Mouse (Mus musculus) midbrain, embryonic 13.5 days (tissue): ENCODE data around the gene Mast4. TPM values are rescaled to one million over a fixed set of nuclear protein-coding genes. Genes with fewer than 3 reads are reported as not detected.

Source experiments
- ATAC-seq: fragments of 200-750 bp; cut with Nextera tagmentation; 2 replicates; pipeline ENCODE4 v1.8.0; 2017; ENCODE audit warnings: mild to moderate bottlenecking, moderate TSS enrichment, moderate library complexity
- H3K27ac ChIP-seq: fragments of 300-500 bp; sonication (generic); 2 replicates; pipeline ENCODE4 v1.5.1; 2015; ENCODE audit warnings: inconsistent platforms, mild to moderate bottlenecking, moderate library complexity
- H3K27me3 ChIP-seq: fragments of 300-500 bp; sonication (generic); 2 replicates; pipeline ENCODE4 v1.6.1; 2015; ENCODE audit warnings: mild to moderate bottlenecking, inconsistent platforms
- H3K36me3 ChIP-seq: fragments of 300-500 bp; sonication (generic); 2 replicates; pipeline ENCODE4 v1.6.1; 2015; ENCODE audit warnings: mild to moderate bottlenecking, inconsistent platforms
- H3K4me1 ChIP-seq: fragments of 300-500 bp; sonication (generic); replicated peaks from 2 replicates; pipeline ENCODE4 v1.6.1; 2015; ENCODE audit warnings: inconsistent platforms
- H3K4me2 ChIP-seq: fragments of 300-500 bp; sonication (generic); replicated peaks from 2 replicates; pipeline ENCODE4 v1.6.1; 2015; ENCODE audit warnings: moderate library complexity, mild to moderate bottlenecking, inconsistent platforms
- H3K4me3 ChIP-seq: fragments of 300-500 bp; sonication (generic); replicated peaks from 2 replicates; pipeline ENCODE4 v1.5.1; 2015; ENCODE audit warnings: mild to moderate bottlenecking, inconsistent platforms
- H3K9ac ChIP-seq: fragments of 300-500 bp; sonication (generic); replicated peaks from 2 replicates; pipeline ENCODE4 v1.6.1; 2015; ENCODE audit warnings: mild to moderate bottlenecking, inconsistent platforms
- H3K9me3 ChIP-seq: fragments of 300-500 bp; sonication (generic); 2 replicates; pipeline ENCODE4 v1.6.1; 2016; ENCODE audit warnings: mild to moderate bottlenecking, inconsistent platforms
- WGBS: fragments of 180-500 bp; shearing (Covaris S2); methylation state at CpG from one replicate; pipeline ENCODE4 v1.1.7; 2015; 5-methylcytosine and 5-hydroxymethylcytosine counted together
- polyA plus RNA-seq: library from polyadenylated mRNA; unstranded; fragments of >200 nt; fragmentation: Nextera tagmentation; extraction: Ambion mirVana; gene quantifications from 2 replicates; pipeline ENCODE4 v1.2.1, GENCODE M21; 2015

Mast4 gene
- polyA plus RNA-seq, 1 experiment from 2014 or later, result 33.4 TPM

GRCm38 (mm10) chr13:103334723-103335458 is 594 bp upstream of the Mast4 start:
- H3K27ac ChIP-seq, result no peak overlapping the region
- ATAC-seq, result peak; percentile 38; the same call in 1 of the 2 replicates
- no peaks in the 10 kb centered on the region for H3K36me3 ChIP-seq
- peak overlapping the region; percentile 71 for H3K9ac ChIP-seq
- peaks cover 46% of the 10 kb centered on the region for H3K27me3 ChIP-seq
- H3K4me2 ChIP-seq, result peak overlapping the region; percentile 96
- WGBS, result under 1% methylated on average over 32 of the region's 32 CpGs
- peak overlapping the region; percentile 75 for H3K4me3 ChIP-seq
- H3K9me3 ChIP-seq, result no peaks in the 10 kb centered on the region
- peaks cover 27% of the 10 kb centered on the region for H3K4me1 ChIP-seq

GRCm38 (mm10) chr13:103333601-103334391 is 501 bp downstream of the Mast4 start:
- Histone ChIP-seq H3K9me3 (no peaks in the 10 kb centered on the region), H3K27ac (no peak overlapping the region), H3K9ac (peak overlapping the region; percentile 71), H3K4me2 (peak overlapping the region; percentile 96), H3K4me1 (peaks cover 27% of the 10 kb centered on the region), H3K27me3 (peaks cover 46% of the 10 kb centered on the region), H3K36me3 (no peaks in the 10 kb centered on the region), H3K4me3 (peak overlapping the region; percentile 75)
- WGBS, result under 1% methylated on average over 72 of the region's 74 CpGs
- ATAC-seq, result peak; percentile 81

- H3K9me3 ChIP-seq, result no peaks in the 10 kb centered on the region
- peak overlapping the region; percentile 75 for H3K4me3 ChIP-seq
- peak overlapping the region; percentile 71 for H3K9ac ChIP-seq
- 1% methylated on average over 17 of the region's 17 CpGs for WGBS
- peak overlapping the region; percentile 96 for H3K4me2 ChIP-seq
- H3K36me3 ChIP-seq, result no peaks in the 10 kb centered on the region
- peaks cover 27% of the 10 kb centered on the region for H3K4me1 ChIP-seq
- H3K27ac ChIP-seq, result no peak overlapping the region
- H3K27me3 ChIP-seq, result peaks cover 46% of the 10 kb centered on the region
- ATAC-seq, result no peak
Measured at GRCm38 (mm10) chr13:103333153-103333552, 1.1 kb downstream of the Mast4 start.

DNA sequence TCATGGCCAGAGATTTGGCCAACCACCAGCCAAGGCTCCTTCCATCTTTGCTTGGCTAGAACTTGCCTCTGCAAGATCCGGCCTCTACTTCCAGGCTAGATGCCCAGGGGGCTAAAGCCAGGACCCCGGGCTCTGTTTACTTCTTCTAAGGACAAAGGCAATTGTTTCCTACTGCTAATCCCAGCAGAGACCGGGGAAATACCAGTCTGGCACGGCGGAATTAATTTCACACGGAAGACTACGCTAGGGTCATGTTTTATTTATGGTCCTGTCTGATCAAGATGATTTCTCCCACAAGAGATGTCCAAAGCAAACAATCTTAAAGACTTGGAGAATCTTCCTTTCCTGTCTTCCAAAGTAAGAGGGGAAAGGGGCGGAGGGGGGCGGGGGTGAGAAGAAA is 1.6 kb downstream of the Mast4 start:
- Histone ChIP-seq H3K9ac (no peak overlapping the region; the same call in 1 of the 2 replicates), H3K4me3 (peak overlapping the region; percentile 75), H3K27ac (no peak overlapping the region), H3K4me1 (peaks cover 31% of the 10 kb centered on the region), H3K27me3 (peaks cover 46% of the 10 kb centered on the region), H3K36me3 (no peaks in the 10 kb centered on the region), H3K4me2 (peak overlapping the region; percentile 96), H3K9me3 (no peaks in the 10 kb centered on the region)
- 3% methylated on average over 9 of the region's 9 CpGs for WGBS
- no peak for ATAC-seq

- H3K4me3 ChIP-seq, result no peak overlapping the region
- H3K9me3 ChIP-seq, result no peaks in the 10 kb centered on the region
- ATAC-seq, result no peak
- no peak overlapping the region for H3K9ac ChIP-seq
- H3K4me2 ChIP-seq, result no peak overlapping the region
- 68% methylated on average over 7 of the region's 7 CpGs for WGBS
- H3K27me3 ChIP-seq, result peaks cover 36% of the 10 kb centered on the region
- no peak overlapping the region for H3K27ac ChIP-seq
- no peaks in the 10 kb centered on the region for H3K36me3 ChIP-seq
- peaks cover 38% of the 10 kb centered on the region for H3K4me1 ChIP-seq
Measured at GRCm38 (mm10) chr13:103331096-103331495, 3.2 kb downstream of the Mast4 start.

DNA sequence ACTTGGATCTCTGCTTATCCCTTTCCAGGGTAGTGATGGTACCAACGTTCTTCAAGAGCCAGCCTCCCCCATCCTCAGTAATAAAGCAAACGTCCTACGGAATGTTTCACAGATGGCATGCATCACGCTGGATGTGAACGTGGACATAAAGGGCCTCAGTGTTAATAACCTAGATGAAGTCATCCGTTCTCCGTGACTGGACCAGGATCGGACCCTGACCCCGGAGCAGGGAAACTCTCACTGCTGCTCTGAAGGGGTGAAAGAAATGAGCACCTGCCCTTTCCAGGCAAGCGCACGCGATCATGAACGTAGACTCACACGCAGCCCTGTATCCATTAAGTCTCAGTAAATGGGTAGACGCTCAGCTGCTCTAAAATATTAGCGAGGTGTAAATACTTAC is 6.0 kb downstream of the Mast4 start:
- Histone ChIP-seq H3K27ac (no peak overlapping the region), H3K4me1 (peaks cover 22% of the 10 kb centered on the region), H3K36me3 (no peaks in the 10 kb centered on the region), H3K4me2 (no peak overlapping the region), H3K9ac (no peak overlapping the region), H3K9me3 (no peaks in the 10 kb centered on the region), H3K4me3 (no peak overlapping the region), H3K27me3 (peaks cover 19% of the 10 kb centered on the region)
- no peak for ATAC-seq
- WGBS, result 85% methylated on average over 16 of the region's 16 CpGs

DNA sequence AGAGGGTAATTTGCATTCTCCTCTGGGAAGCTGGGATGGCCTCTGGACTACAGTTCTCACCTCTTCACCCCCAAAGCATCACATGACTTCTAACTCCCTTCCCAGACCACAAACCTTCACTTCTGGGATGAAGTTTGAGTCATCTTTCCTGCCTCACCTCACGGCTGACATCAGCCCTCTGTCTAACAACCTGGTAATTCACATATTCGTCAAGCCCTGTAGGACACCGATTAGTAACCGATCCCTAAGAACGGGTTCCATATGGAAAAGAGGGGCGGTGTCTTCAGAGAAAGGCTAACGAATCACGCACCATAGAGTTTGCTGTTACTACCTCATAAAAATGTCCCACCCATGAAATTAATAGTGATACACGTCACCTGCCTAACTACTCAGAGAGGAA is 6.5 kb downstream of the Mast4 start:
- Histone ChIP-seq H3K4me3 (no peak overlapping the region), H3K27me3 (peaks cover 17% of the 10 kb centered on the region), H3K4me2 (no peak overlapping the region), H3K9me3 (no peaks in the 10 kb centered on the region), H3K4me1 (peaks cover 18% of the 10 kb centered on the region), H3K9ac (no peak overlapping the region), H3K36me3 (no peaks in the 10 kb centered on the region), H3K27ac (no peak overlapping the region)
- no peak for ATAC-seq
- 79% methylated on average over 9 of the region's 9 CpGs for WGBS

DNA sequence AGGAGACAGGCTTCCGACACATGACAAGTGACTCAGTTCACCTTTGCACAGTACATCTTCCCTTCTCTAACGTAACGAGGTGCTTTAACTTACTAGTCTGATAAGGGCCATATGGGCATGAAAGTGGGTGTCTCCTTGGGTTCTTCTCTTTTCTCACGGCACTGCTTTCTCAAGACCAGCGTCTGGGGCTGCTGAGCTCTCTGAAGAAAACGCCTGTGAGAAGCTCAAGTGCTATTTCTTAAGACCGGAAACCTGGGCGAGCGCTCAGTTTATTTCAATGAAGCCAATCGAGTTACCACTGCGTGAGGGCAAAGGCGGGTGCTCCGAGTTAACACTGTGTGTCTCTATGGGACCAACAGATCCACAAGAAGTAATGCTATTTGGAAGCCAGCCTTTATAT is 8.1 kb downstream of the Mast4 start:
- Histone ChIP-seq H3K4me2 (no peak overlapping the region), H3K9ac (no peak overlapping the region), H3K9me3 (no peaks in the 10 kb centered on the region), H3K4me1 (peaks cover 11% of the 10 kb centered on the region), H3K36me3 (no peaks in the 10 kb centered on the region), H3K4me3 (no peak overlapping the region), H3K27ac (no peak overlapping the region), H3K27me3 (peaks cover 3% of the 10 kb centered on the region; the same call in 1 of the 2 replicates)
- no peak for ATAC-seq
- 89% methylated on average over 13 of the region's 13 CpGs for WGBS

- Histone ChIP-seq H3K9me3 (no peaks in the 10 kb centered on the region), H3K9ac (no peak overlapping the region), H3K4me1 (peaks cover 13% of the 10 kb centered on the region; the same call in 1 of the 2 replicates), H3K4me3 (no peak overlapping the region), H3K27ac (no peak overlapping the region), H3K4me2 (no peak overlapping the region), H3K36me3 (no peaks in the 10 kb centered on the region), H3K27me3 (no peaks in the 10 kb centered on the region)
- no peak for ATAC-seq
- WGBS, result 76% methylated on average over 9 of the region's 9 CpGs
Measured at GRCm38 (mm10) chr13:103319881-103320280, 14.4 kb downstream of the Mast4 start.

DNA sequence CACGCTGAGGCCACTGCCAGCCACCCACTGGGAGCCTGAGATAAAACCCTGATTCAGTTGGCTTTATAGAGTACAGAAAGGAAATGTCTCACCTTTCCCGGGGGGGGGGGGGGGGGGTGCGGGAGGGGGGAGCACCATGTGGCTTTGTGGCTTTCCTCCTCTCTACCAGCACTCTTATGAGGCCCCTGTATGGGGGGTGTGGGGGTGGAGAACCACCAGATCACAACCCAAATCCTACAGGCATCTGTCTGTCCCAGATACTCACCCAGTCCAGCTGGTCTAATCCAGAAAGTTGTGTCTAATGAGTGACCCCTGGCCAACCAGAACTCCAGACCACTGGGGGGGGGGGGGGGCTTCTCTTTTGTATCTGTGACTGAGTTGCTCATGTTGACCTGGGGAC is 15.0 kb downstream of the Mast4 start:
- Histone ChIP-seq H3K9me3 (no peaks in the 10 kb centered on the region), H3K36me3 (no peaks in the 10 kb centered on the region), H3K9ac (no peak overlapping the region), H3K27ac (no peak overlapping the region), H3K4me1 (peaks cover 13% of the 10 kb centered on the region; the same call in 1 of the 2 replicates), H3K27me3 (peaks cover 2% of the 10 kb centered on the region; the same call in 1 of the 2 replicates), H3K4me2 (no peak overlapping the region), H3K4me3 (no peak overlapping the region)
- ATAC-seq, result no peak
- 0% methylated on average over 2 of the region's 3 CpGs for WGBS

DNA sequence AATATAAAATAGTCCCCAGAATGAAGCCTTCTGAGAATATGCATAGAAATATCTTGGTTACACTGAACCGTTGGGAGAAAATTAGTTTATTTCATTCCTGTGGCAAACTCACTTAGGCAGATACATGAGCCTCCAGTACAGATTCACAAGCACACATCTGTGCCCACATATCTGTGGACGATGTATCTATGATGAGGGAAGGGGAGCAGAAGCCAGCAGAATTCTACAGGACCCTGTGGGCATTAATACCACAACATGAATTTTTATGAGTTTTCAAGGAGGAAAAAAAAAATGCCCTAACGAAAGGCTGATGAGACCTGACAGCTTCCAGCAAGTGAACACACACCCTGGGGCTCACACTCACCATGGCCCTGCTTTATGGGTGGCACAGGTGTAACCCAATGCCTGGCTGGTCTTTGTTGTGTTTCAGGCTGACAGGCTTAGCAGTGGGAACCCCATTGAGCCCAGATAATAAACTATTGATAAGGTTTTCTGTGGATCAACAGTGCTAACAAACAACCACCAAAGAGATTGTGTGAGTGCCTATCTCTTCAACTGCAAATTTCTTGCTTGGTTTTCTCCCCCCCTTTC is 17.4 kb downstream of the Mast4 start:
- WGBS, result 39% methylated on average over 3 of the region's 3 CpGs
- H3K27me3 ChIP-seq, result peaks cover 3% of the 10 kb centered on the region; the same call in 1 of the 2 replicates
- no peak overlapping the region for H3K4me3 ChIP-seq
- H3K27ac ChIP-seq, result no peak overlapping the region; the same call in 1 of the 2 replicates
- H3K36me3 ChIP-seq, result no peaks in the 10 kb centered on the region
- peaks cover 13% of the 10 kb centered on the region; the same call in 1 of the 2 replicates for H3K4me1 ChIP-seq
- peak; percentile 69 for ATAC-seq
- no peak overlapping the region for H3K4me2 ChIP-seq
- no peak overlapping the region for H3K9ac ChIP-seq
- H3K9me3 ChIP-seq, result no peaks in the 10 kb centered on the region
